Mouse (Mus musculus) spleen, postnatal 10 days (tissue): ENCODE results near the gene Pptc7.
"Not testable (repeated sequence)": the region's sequence is repeated elsewhere in the genome, so short reads cannot be mapped to it uniquely, and the experiment has no call there.

ENCODE experiments used
- DNase-seq, 2 experiments: peaks; one replicate each; pipeline ENCODE4 v3.0.0; 2021 to 2022; ENCODE audit warnings: low spot score in 2 of 2

Pptc7 gene

GRCm38 (mm10) chr5:122300071-122300518 lies 15.9 kb downstream of the Pptc7 start:
- no peak for DNase-seq

- DNase-seq = no peak
Measured at GRCm38 (mm10) chr5:122302810-122303745, 18.9 kb downstream of the Pptc7 start.

GRCm38 (mm10) chr5:122303937-122304336 lies 19.8 kb downstream of the Pptc7 start:
- no peak for DNase-seq

- no peak for DNase-seq
Measured at GRCm38 (mm10) chr5:122304541-122304940, 20.4 kb downstream of the Pptc7 start.

- DNase-seq = no peak
Measured at GRCm38 (mm10) chr5:122305472-122305871, 21.3 kb downstream of the Pptc7 start.

GRCm38 (mm10) chr5:122306536-122306935 lies 22.4 kb downstream of the Pptc7 start:
- DNase-seq = no peak

- DNase-seq = no peak
Measured at GRCm38 (mm10) chr5:122310699-122311098, 26.5 kb downstream of the Pptc7 start.

- no peak for DNase-seq
Measured at GRCm38 (mm10) chr5:122311692-122312091, 27.5 kb downstream of the Pptc7 start.

GRCm38 (mm10) chr5:122312346-122312745 lies 28.2 kb downstream of the Pptc7 start:
- DNase-seq = no peak

- no peak for DNase-seq
Measured at GRCm38 (mm10) chr5:122312942-122313684, 28.9 kb downstream of the Pptc7 start.

- peak; percentile 47 to 70 for DNase-seq
Measured at GRCm38 (mm10) chr5:122314966-122315667, 31.0 kb downstream of the Pptc7 start.

- DNase-seq = no peak
Measured at GRCm38 (mm10) chr5:122317329-122318045, 33.3 kb downstream of the Pptc7 start.

- peak; percentile 27 to 64 for DNase-seq
Measured at GRCm38 (mm10) chr5:122318100-122318499, 33.9 kb downstream of the Pptc7 start.

- not testable (repeated sequence) for DNase-seq
Measured at GRCm38 (mm10) chr5:122318976-122319375, 34.8 kb downstream of the Pptc7 start.

- DNase-seq = no peak
Measured at GRCm38 (mm10) chr5:122319474-122320204, 35.5 kb downstream of the Pptc7 start.

GRCm38 (mm10) chr5:122320205-122320781 lies 36.1 kb downstream of the Pptc7 start:
- no peak for DNase-seq

GRCm38 (mm10) chr5:122323523-122323922 lies 39.4 kb downstream of the Pptc7 start:
- no peak for DNase-seq

GRCm38 (mm10) chr5:122324608-122325431 lies 40.7 kb downstream of the Pptc7 start:
- no peak for DNase-seq

- DNase-seq = no peak
Measured at GRCm38 (mm10) chr5:122325477-122325876, 41.3 kb downstream of the Pptc7 start.
